Mouse (Mus musculus) cortical plate, adult 2 months (tissue): Measurements from ENCODE around the gene As3mt.

Experiments used
- CTCF ChIP-seq: fragments of 200-500 bp; IDR thresholded peaks from 2 replicates; pipeline ENCODE4 v1.5.1; 2011; ENCODE audit warnings: mild to moderate bottlenecking, control low read depth, low read length; ENCODE audit not compliant: insufficient read depth; ENCODE audit errors: extremely low read depth
- POLR2A ChIP-seq: fragments of 200-500 bp; IDR thresholded peaks from 2 replicates; pipeline ENCODE4 v1.6.1; 2011; ENCODE audit warnings: mild to moderate bottlenecking, low read length, control low read depth; ENCODE audit not compliant: insufficient read depth; ENCODE audit errors: extremely low read depth

- TF ChIP-seq POLR2A (no peak), CTCF (no peak)
Observed at GRCm38 (mm10) chr19:46763932-46764762, 56.9 kb downstream of the As3mt start.
